Mouse (Mus musculus) myocyte (in vitro differentiated cells): ENCODE measurements around the gene Cdiptos. TPM values are rescaled to one million over a fixed set of nuclear protein-coding genes. Genes with fewer than 3 reads are reported as not detected.

Source experiments
- H3K27me3 ChIP-seq: one replicate; pipeline ENCODE4 v1.6.1; 2011; ENCODE audit not compliant: control insufficient read depth, insufficient read depth, insufficient read length
- H3K36me3 ChIP-seq: one replicate; pipeline ENCODE4 v1.6.1; 2011; ENCODE audit not compliant: control insufficient read depth, insufficient read depth
- H3K4me2 ChIP-seq: one replicate; pipeline ENCODE4 v1.6.1; 2011; ENCODE audit warnings: low read depth, control low read depth
- H3K4me3 ChIP-seq: one replicate; pipeline ENCODE4 v1.5.1; 2011; ENCODE audit warnings: mild to moderate bottlenecking, control low read depth, moderate library complexity
- H3K79me2 ChIP-seq: one replicate; pipeline ENCODE4 v1.6.1; 2011; ENCODE audit not compliant: control insufficient read depth, insufficient read depth
- H3ac ChIP-seq: one replicate; pipeline ENCODE4 v1.6.1; 2011; ENCODE audit not compliant: control insufficient read depth, insufficient read length
- CEBPB ChIP-seq: IDR thresholded peaks from 2 replicates; pipeline ENCODE4 v1.6.1; 2011; ENCODE audit warnings: mild to moderate bottlenecking, moderate library complexity; ENCODE audit not compliant: poor library complexity, insufficient read depth, severe bottlenecking
- E2F4 ChIP-seq: IDR thresholded peaks from one replicate; pipeline ENCODE4 v1.6.1; 2011; ENCODE audit warnings: mild to moderate bottlenecking, control low read depth, moderate library complexity; ENCODE audit not compliant: insufficient read depth
- MAX ChIP-seq: IDR thresholded peaks from one replicate; pipeline ENCODE4 v1.6.1; 2011; ENCODE audit warnings: low read depth, mild to moderate bottlenecking, control low read depth
- MYOD1 ChIP-seq, 3 experiments: IDR thresholded peaks; one replicate each; pipeline ENCODE4 v1.6.1; 2011; ENCODE audit warnings: control low read depth in 2 of 3, low read depth in 2 of 3, mild to moderate bottlenecking in 2 of 3, moderate library complexity in 1 of 3; ENCODE audit not compliant: insufficient read length in 2 of 3, control insufficient read depth in 1 of 3
- MYOG ChIP-seq, 3 experiments: IDR thresholded peaks; one replicate each; pipeline ENCODE4 v1.6.1; 2011; ENCODE audit warnings: control low read depth in 2 of 3, low read depth in 2 of 3, mild to moderate bottlenecking in 2 of 3; ENCODE audit not compliant: insufficient read length in 2 of 3, control insufficient read depth in 1 of 3, insufficient read depth in 1 of 3
- POLR2A ChIP-seq: IDR thresholded peaks from one replicate; pipeline ENCODE4 v1.6.1; 2011; ENCODE audit warnings: low read depth, mild to moderate bottlenecking, control low read depth, moderate library complexity; ENCODE audit not compliant: insufficient read length
- POLR2AphosphoS2 ChIP-seq: IDR thresholded peaks from one replicate; pipeline ENCODE4 v1.6.1; 2011; ENCODE audit warnings: low read depth, control low read depth; ENCODE audit not compliant: insufficient read length
- REST ChIP-seq: IDR thresholded peaks from one replicate; pipeline ENCODE4 v1.6.1; 2011; ENCODE audit warnings: mild to moderate bottlenecking, control low read depth, moderate library complexity; ENCODE audit not compliant: insufficient read depth, insufficient read length
- SRF ChIP-seq: IDR thresholded peaks from one replicate; pipeline ENCODE4 v1.6.1; 2011; ENCODE audit warnings: low read depth; ENCODE audit not compliant: control insufficient read depth, insufficient read length
- TCF12 ChIP-seq: IDR thresholded peaks from one replicate; pipeline ENCODE4 v1.6.1; 2011; ENCODE audit warnings: mild to moderate bottlenecking, control low read depth; ENCODE audit not compliant: poor library complexity, insufficient read depth, severe bottlenecking
- TCF3 ChIP-seq: IDR thresholded peaks from one replicate; pipeline ENCODE4 v1.6.1; 2011; ENCODE audit warnings: low read depth, control low read depth; ENCODE audit not compliant: insufficient read length
- USF1 ChIP-seq: IDR thresholded peaks from one replicate; pipeline ENCODE4 v1.6.1; 2011; ENCODE audit warnings: low read depth, mild to moderate bottlenecking, control low read depth, moderate library complexity
- polyA plus RNA-seq: library from polyadenylated mRNA; unstranded; fragments of >200 nt; fragmentation: generic; extraction: Trizol; gene quantifications from one replicate; pipeline ENCODE4 v1.2.1, GENCODE M21; 2012; ENCODE audit warnings: missing spikeins

The Cdiptos gene
- polyA plus RNA-seq, 1 experiment: 0.18 TPM

DNA sequence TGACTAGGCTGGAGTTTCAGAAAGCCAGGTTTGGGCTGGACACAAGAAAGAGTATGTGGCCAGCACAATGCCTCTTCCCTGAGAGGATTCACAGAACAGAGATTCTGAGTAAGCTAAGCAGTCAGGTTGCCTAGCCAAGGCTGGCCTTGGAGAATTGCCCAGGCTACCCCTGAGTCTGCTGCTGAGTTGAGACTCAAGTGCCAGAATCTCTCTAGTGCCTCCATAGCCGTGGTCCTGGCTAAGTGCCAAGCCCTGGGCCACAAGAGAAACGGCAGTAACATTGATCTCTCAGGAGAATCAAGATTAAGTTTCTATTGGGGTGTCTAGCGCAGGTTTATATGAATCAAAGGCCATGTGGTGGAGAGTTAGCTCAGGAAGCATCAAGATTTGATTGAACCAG, 10.3 kb downstream of the Cdiptos start:
- Histone ChIP-seq H3K79me2 (no peaks in the 10 kb centered on the region), H3K4me3 (no peak overlapping the region), H3K27me3 (peaks cover 63% of the 10 kb centered on the region), H3ac (no peak overlapping the region), H3K4me2 (no peak overlapping the region), H3K36me3 (no peaks in the 10 kb centered on the region)
- no peak for TF ChIP-seq USF1
- TF ChIP-seq POLR2AphosphoS2: no peak
- TF ChIP-seq MYOG (IDR thresholded peaks at IDR 0.05; ENCODE audit: control insufficient read depth in 1 of 3, insufficient read depth in 1 of 3, insufficient read length in 2 of 3, low read depth in 2 of 3): no peak
- TF ChIP-seq POLR2A: no peak
- no peak for TF ChIP-seq REST
- TF ChIP-seq CEBPB: no peak
- TF ChIP-seq TCF3: no peak
- TF ChIP-seq MAX: no peak
- TF ChIP-seq MYOD1 (IDR thresholded peaks at IDR 0.05; ENCODE audit: control insufficient read depth in 1 of 3, insufficient read length in 2 of 3, low read depth in 2 of 3): no peak
- no peak for TF ChIP-seq SRF
- no peak for TF ChIP-seq TCF12

GRCm38 (mm10) chr7:126963548-126964286, 12.2 kb downstream of the Cdiptos start:
- Histone ChIP-seq H3K4me3 (no peak overlapping the region), H3K4me2 (no peak overlapping the region), H3ac (no peak overlapping the region), H3K27me3 (peaks cover 71% of the 10 kb centered on the region), H3K36me3 (no peaks in the 10 kb centered on the region), H3K79me2 (no peaks in the 10 kb centered on the region)
- no peak for TF ChIP-seq TCF12
- no peak for TF ChIP-seq MYOD1 (IDR thresholded peaks at IDR 0.05; ENCODE audit: control insufficient read depth in 1 of 3, insufficient read length in 2 of 3, low read depth in 2 of 3)

DNA sequence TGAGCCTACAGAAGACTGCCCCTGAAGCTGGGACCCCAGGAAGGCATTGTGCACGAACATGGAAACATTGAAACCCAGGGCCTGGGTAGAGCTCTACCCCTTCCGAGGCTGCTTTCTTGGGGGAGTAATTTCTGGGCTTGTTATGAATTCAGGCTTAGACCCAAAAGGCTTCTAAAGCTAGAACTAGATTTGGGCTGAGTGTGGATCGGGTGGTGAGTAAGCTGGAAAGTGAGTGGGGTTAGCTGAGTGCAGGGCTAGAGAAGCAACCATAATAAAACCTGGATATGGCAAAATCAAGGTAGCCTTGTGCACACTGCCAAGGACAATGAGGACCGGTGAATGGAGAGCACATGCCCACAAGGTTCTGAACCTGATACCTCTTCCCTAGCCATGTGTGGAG, 13.9 kb downstream of the Cdiptos start:
- TF ChIP-seq POLR2AphosphoS2 (no peak), TCF12 (no peak), MYOD1 (IDR thresholded peaks at IDR 0.05; ENCODE audit: control insufficient read depth in 1 of 3, insufficient read length in 2 of 3, low read depth in 2 of 3) (no peak), USF1 (no peak), POLR2A (no peak), E2F4 (no peak), MAX (no peak), MYOG (IDR thresholded peaks at IDR 0.05; ENCODE audit: control insufficient read depth in 1 of 3, insufficient read depth in 1 of 3, insufficient read length in 2 of 3, low read depth in 2 of 3) (no peak), REST (no peak), SRF (no peak)

GRCm38 (mm10) chr7:126961095-126961494, 14.8 kb downstream of the Cdiptos start:
- peaks cover 68% of the 10 kb centered on the region for H3K27me3 ChIP-seq
- TF ChIP-seq MYOG (IDR thresholded peaks at IDR 0.05; ENCODE audit: control insufficient read depth in 1 of 3, insufficient read depth in 1 of 3, insufficient read length in 2 of 3, low read depth in 2 of 3): no peak
- TF ChIP-seq MYOD1 (IDR thresholded peaks at IDR 0.05; ENCODE audit: control insufficient read depth in 1 of 3, insufficient read length in 2 of 3, low read depth in 2 of 3): no peak
- TF ChIP-seq TCF3: no peak
- no peak for TF ChIP-seq USF1
- TF ChIP-seq MAX: no peak
- no peak for TF ChIP-seq CEBPB
- TF ChIP-seq REST: no peak
- no peak for TF ChIP-seq TCF12

More for the DNA sequence above, 13.9 kb downstream of the Cdiptos start:
- Histone ChIP-seq H3ac (no peak overlapping the region), H3K27me3 (peaks cover 75% of the 10 kb centered on the region), H3K79me2 (no peaks in the 10 kb centered on the region), H3K4me3 (no peak overlapping the region), H3K36me3 (no peaks in the 10 kb centered on the region), H3K4me2 (no peak overlapping the region)

GRCm38 (mm10) chr7:126959780-126960179, 16.1 kb downstream of the Cdiptos start:
- peaks cover 59% of the 10 kb centered on the region for H3K27me3 ChIP-seq
- no peak overlapping the region for H3ac ChIP-seq
- no peaks in the 10 kb centered on the region for H3K79me2 ChIP-seq
- H3K4me3 ChIP-seq: no peak overlapping the region
- no peak overlapping the region for H3K4me2 ChIP-seq
- TF ChIP-seq USF1 (no peak), MYOD1 (IDR thresholded peaks at IDR 0.05; ENCODE audit: control insufficient read depth in 1 of 3, insufficient read length in 2 of 3, low read depth in 2 of 3) (peak in 1 of 3 experiments; percentile 40)
- no peaks in the 10 kb centered on the region for H3K36me3 ChIP-seq

More at GRCm38 (mm10) chr7:126961095-126961494, 14.8 kb downstream of the Cdiptos start:
- Histone ChIP-seq H3K4me3 (no peak overlapping the region), H3K4me2 (no peak overlapping the region), H3ac (no peak overlapping the region), H3K36me3 (no peaks in the 10 kb centered on the region), H3K79me2 (no peaks in the 10 kb centered on the region)
